Mouse (Mus musculus) liver, embryonic 12.5 days (tissue): ENCODE results near the gene Cdc42se2. TPM values are rescaled to one million over a fixed set of nuclear protein-coding genes. Genes with fewer than 3 reads are reported as not detected.

Experiments
- ATAC-seq: fragments of 200-750 bp; cut with Nextera tagmentation; 2 replicates; pipeline ENCODE4 v1.8.0; 2017; ENCODE audit warnings: moderate number of reproducible peaks, mild to moderate bottlenecking, moderate library complexity
- H3K27ac ChIP-seq: fragments of 300-500 bp; sonication (generic); 2 replicates; pipeline ENCODE4 v1.5.1; 2016; ENCODE audit warnings: mild to moderate bottlenecking
- H3K27me3 ChIP-seq: fragments of 300-500 bp; sonication (generic); replicated peaks from 2 replicates; pipeline ENCODE4 v1.6.1; 2016; ENCODE audit warnings: mild to moderate bottlenecking, moderate library complexity
- H3K36me3 ChIP-seq: fragments of 300-500 bp; sonication (generic); 2 replicates; pipeline ENCODE4 v1.6.1; 2016; ENCODE audit warnings: mild to moderate bottlenecking, moderate library complexity
- H3K4me1 ChIP-seq: fragments of 300-500 bp; sonication (generic); 2 replicates; pipeline ENCODE4 v1.6.1; 2016
- H3K4me2 ChIP-seq: fragments of 300-500 bp; sonication (generic); 2 replicates; pipeline ENCODE4 v1.6.1; 2016; ENCODE audit warnings: mild to moderate bottlenecking, moderate library complexity
- H3K4me3 ChIP-seq: fragments of 300-500 bp; sonication (generic); 2 replicates; pipeline ENCODE4 v1.5.1; 2016; ENCODE audit warnings: mild to moderate bottlenecking, moderate library complexity
- H3K9ac ChIP-seq: fragments of 300-500 bp; sonication (generic); 2 replicates; pipeline ENCODE4 v1.6.1; 2016; ENCODE audit warnings: mild to moderate bottlenecking, moderate library complexity
- H3K9me3 ChIP-seq: fragments of 300-500 bp; sonication (generic); replicated peaks from 2 replicates; pipeline ENCODE4 v1.6.1; 2016; ENCODE audit warnings: mild to moderate bottlenecking, moderate library complexity
- WGBS: fragments of 180-500 bp; shearing (Covaris S2); methylation state at CpG from one replicate; pipeline ENCODE4 v1.1.7; 2016; ENCODE audit not compliant: insufficient replicate concordance; 5-methylcytosine and 5-hydroxymethylcytosine counted together
- polyA plus RNA-seq: library from polyadenylated mRNA; unstranded; fragments of >200 nt; fragmentation: Nextera tagmentation; extraction: Ambion mirVana; gene quantifications from 2 replicates; pipeline ENCODE4 v1.2.1, GENCODE M21; 2016

Cdc42se2 gene
- polyA plus RNA-seq, 1 experiment from 2014 or later, result 28.0 TPM

GRCm38 (mm10) chr11:54724353-54725034, 63.0 kb downstream of the Cdc42se2 start:
- WGBS, result 81% methylated on average over 4 of the region's 4 CpGs
- Histone ChIP-seq H3K4me2 (no peak overlapping the region), H3K9me3 (no peaks in the 10 kb centered on the region), H3K27me3 (no peaks in the 10 kb centered on the region), H3K9ac (no peak overlapping the region), H3K4me3 (no peak overlapping the region), H3K36me3 (peaks cover 27% of the 10 kb centered on the region), H3K27ac (no peak overlapping the region), H3K4me1 (no peaks in the 10 kb centered on the region)
- ATAC-seq, result no peak

DNA sequence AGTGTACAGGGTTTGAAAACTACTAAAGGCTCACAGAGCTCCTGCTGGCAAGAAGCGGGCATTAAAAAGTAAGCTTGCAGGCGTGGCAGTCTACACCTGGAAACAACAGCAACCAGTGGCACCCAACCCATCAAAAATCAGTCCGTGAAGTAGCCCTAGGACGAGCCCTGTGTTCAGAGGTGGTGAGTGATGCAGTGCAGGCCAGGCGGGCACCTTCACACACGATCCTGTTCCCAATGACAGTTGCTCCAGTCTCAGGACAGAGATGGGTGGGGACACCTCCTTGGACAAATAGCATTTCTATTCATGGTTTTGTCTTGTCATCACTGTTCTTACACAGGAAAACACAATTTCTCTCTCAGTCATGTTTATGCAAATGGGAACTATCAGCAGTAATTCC, 65.4 kb downstream of the Cdc42se2 start:
- no peaks in the 10 kb centered on the region for H3K27me3 ChIP-seq
- no peak for ATAC-seq
- H3K9ac ChIP-seq, result no peak overlapping the region
- peaks cover 41% of the 10 kb centered on the region for H3K36me3 ChIP-seq
- H3K4me2 ChIP-seq, result no peak overlapping the region
- 71% methylated on average over 6 of the region's 6 CpGs for WGBS
- H3K4me1 ChIP-seq, result no peaks in the 10 kb centered on the region
- H3K9me3 ChIP-seq, result no peaks in the 10 kb centered on the region
- no peak overlapping the region for H3K27ac ChIP-seq
- no peak overlapping the region for H3K4me3 ChIP-seq

GRCm38 (mm10) chr11:54718601-54719000, 68.9 kb downstream of the Cdc42se2 start:
- H3K9ac ChIP-seq, result no peak overlapping the region
- ATAC-seq, result no peak
- H3K4me3 ChIP-seq, result no peak overlapping the region
- H3K4me1 ChIP-seq, result no peaks in the 10 kb centered on the region
- no peaks in the 10 kb centered on the region for H3K9me3 ChIP-seq
- WGBS, result 85% methylated on average over 3 of the region's 3 CpGs
- H3K27me3 ChIP-seq, result no peaks in the 10 kb centered on the region
- H3K27ac ChIP-seq, result no peak overlapping the region
- no peak overlapping the region for H3K4me2 ChIP-seq
- H3K36me3 ChIP-seq, result peaks cover 56% of the 10 kb centered on the region

GRCm38 (mm10) chr11:54717893-54718292, 69.6 kb downstream of the Cdc42se2 start:
- Histone ChIP-seq H3K9me3 (no peaks in the 10 kb centered on the region), H3K27me3 (no peaks in the 10 kb centered on the region), H3K27ac (no peak overlapping the region), H3K9ac (no peak overlapping the region), H3K4me1 (no peaks in the 10 kb centered on the region), H3K4me3 (no peak overlapping the region), H3K36me3 (peaks cover 51% of the 10 kb centered on the region), H3K4me2 (no peak overlapping the region)
- no peak for ATAC-seq
- 81% methylated on average over 3 of the region's 3 CpGs for WGBS

- Histone ChIP-seq H3K36me3 (peaks cover 32% of the 10 kb centered on the region), H3K27ac (no peak overlapping the region), H3K4me1 (no peaks in the 10 kb centered on the region), H3K9me3 (no peaks in the 10 kb centered on the region), H3K4me3 (no peak overlapping the region), H3K9ac (no peak overlapping the region), H3K4me2 (no peak overlapping the region), H3K27me3 (no peaks in the 10 kb centered on the region)
- WGBS, result 60% methylated on average over 2 of the region's 2 CpGs
- no peak for ATAC-seq
Observed at GRCm38 (mm10) chr11:54712849-54713248, 74.6 kb downstream of the Cdc42se2 start.

DNA sequence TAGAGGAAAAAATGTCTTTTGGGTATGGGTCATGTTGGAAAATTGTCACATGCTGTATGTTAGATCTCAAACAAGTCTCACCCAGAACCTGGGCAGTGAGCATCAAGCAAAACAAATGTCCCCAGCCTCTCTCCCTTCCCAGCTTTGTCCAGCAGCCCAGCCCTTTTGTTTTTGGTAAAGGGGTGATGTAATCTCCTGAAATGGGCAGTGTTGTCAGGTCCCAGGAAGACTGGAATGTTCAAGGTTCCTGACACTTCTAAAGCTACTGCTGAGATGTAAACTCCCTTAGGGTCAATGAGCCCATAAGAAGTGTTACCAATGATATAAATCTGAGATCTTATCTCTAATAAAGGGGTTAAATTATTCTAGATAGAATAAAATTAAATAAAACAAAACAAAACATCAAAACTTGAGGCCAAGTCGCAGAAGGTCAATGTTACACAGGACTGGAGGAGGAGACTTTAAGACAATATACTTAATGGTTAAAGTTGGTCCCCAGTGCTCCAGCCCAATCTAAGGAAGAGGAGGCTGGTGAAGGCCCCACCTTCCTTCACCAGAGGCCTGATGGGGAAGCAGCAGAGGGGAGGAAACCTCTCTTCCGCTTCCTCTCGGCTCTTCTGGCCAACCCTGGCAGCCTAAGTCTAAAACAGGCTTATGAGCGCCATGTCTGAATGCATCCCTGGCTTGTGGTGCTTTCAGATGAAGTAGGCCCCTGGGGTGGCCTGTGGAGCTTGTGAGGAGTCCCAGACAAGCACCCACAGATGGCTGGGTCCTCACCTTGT, 76.8 kb downstream of the Cdc42se2 start:
- Histone ChIP-seq H3K9ac (no peak overlapping the region), H3K27me3 (no peaks in the 10 kb centered on the region), H3K27ac (no peak overlapping the region), H3K4me2 (no peak overlapping the region), H3K4me3 (no peak overlapping the region), H3K36me3 (peaks cover 15% of the 10 kb centered on the region), H3K4me1 (no peaks in the 10 kb centered on the region), H3K9me3 (no peaks in the 10 kb centered on the region)
- no peak for ATAC-seq
- 63% methylated on average over 4 of the region's 4 CpGs for WGBS

DNA sequence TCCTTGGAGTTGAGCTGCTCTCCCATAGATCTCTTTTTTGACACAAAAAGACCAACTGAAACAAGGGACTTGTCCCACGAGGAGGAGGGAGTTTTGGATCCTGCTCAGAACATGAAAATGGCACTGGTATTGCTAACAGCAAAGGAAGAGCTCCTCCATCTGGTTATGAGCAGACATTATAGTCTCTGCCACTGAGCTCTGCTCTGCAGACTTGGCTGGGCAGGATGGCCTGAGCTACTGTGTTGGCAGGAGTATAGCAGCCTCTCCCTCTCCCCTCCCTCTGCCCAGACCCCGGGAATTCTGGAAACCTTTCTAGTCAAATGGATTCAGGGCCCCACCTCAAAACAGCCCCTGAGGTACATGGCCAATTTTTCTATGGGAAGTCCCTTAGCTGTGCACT, 77.8 kb downstream of the Cdc42se2 start:
- H3K4me2 ChIP-seq, result no peak overlapping the region

GRCm38 (mm10) chr11:54708153-54708552, 79.3 kb downstream of the Cdc42se2 start:
- Histone ChIP-seq H3K4me1 (no peaks in the 10 kb centered on the region), H3K4me2 (no peak overlapping the region), H3K36me3 (0 out of 2 replicates have a peak, but pooled peaks cover 7% of the 10 kb centered on the region), H3K9me3 (no peaks in the 10 kb centered on the region), H3K9ac (no peak overlapping the region), H3K4me3 (no peak overlapping the region), H3K27ac (no peak overlapping the region), H3K27me3 (no peaks in the 10 kb centered on the region)
- ATAC-seq, result no peak
- 78% methylated on average over 2 of the region's 2 CpGs for WGBS

More for the DNA sequence above, 77.8 kb downstream of the Cdc42se2 start:
- Histone ChIP-seq H3K27ac (no peak overlapping the region), H3K4me1 (no peaks in the 10 kb centered on the region), H3K9me3 (no peaks in the 10 kb centered on the region), H3K4me3 (no peak overlapping the region), H3K27me3 (no peaks in the 10 kb centered on the region), H3K36me3 (0 out of 2 replicates have a peak, but pooled peaks cover 7% of the 10 kb centered on the region), H3K9ac (no peak overlapping the region)
- no peak for ATAC-seq
- 59% methylated on average over 2 of the region's 2 CpGs for WGBS

DNA sequence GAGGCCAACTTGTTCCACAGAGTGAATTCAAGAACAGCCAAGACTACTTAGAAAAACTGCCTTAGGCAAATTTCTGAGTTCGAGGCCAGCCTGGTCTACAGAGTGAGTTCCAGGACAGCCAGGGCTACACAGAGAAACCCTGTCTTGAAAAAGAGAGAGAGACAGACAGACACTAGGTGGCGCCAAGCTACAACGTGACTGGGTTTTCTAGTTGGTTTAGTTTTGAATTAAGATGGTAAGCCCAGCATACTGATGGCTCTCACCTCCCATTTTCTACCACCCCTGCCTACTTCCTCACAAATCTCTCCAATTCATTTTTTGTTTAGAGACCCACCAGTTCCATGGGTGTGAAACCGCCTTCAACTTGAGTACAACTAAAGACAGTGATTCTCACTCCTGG, 84.2 kb downstream of the Cdc42se2 start:
- Histone ChIP-seq H3K4me1 (no peaks in the 10 kb centered on the region), H3K27ac (no peak overlapping the region), H3K9ac (no peak overlapping the region), H3K9me3 (no peaks in the 10 kb centered on the region), H3K36me3 (peaks cover 7% of the 10 kb centered on the region; the same call in 1 of the 2 replicates), H3K27me3 (no peaks in the 10 kb centered on the region), H3K4me3 (no peak overlapping the region), H3K4me2 (no peak overlapping the region)
- no peak for ATAC-seq
- WGBS, result 27% methylated on average over 4 of the region's 4 CpGs

DNA sequence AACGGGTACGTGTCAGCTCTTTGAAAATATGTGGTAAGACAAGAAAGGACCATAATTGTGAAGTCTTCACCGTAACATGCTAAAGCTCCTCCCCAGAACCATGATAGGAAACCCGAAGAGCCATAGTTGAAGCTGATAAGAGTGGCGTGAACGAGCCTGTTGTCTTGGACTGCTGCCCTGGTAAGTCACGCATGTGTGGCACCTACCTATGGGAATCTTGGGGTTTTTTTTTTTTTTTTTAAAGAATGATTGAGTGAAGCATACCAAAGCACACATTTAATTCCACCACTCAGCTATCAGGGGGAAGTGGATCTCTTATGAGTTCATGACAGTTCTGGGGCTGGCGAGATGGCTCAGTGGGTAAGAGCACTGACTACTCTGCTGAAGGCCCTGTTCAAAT, 85.6 kb downstream of the Cdc42se2 start:
- WGBS, result 65% methylated on average over 8 of the region's 8 CpGs

GRCm38 (mm10) chr11:54699972-54700371, 87.5 kb downstream of the Cdc42se2 start:
- Histone ChIP-seq H3K9ac (no peak overlapping the region), H3K36me3 (peaks cover 38% of the 10 kb centered on the region), H3K4me3 (no peak overlapping the region), H3K4me2 (no peak overlapping the region), H3K4me1 (no peaks in the 10 kb centered on the region), H3K27ac (no peak overlapping the region), H3K9me3 (no peaks in the 10 kb centered on the region), H3K27me3 (no peaks in the 10 kb centered on the region)
- ATAC-seq, result no peak
- 21% methylated on average over 3 of the region's 3 CpGs for WGBS

More for the DNA sequence above, 85.6 kb downstream of the Cdc42se2 start:
- Histone ChIP-seq H3K9ac (no peak overlapping the region), H3K9me3 (no peaks in the 10 kb centered on the region), H3K27ac (no peak overlapping the region), H3K4me1 (no peaks in the 10 kb centered on the region), H3K4me3 (no peak overlapping the region), H3K4me2 (no peak overlapping the region), H3K36me3 (peaks cover 20% of the 10 kb centered on the region), H3K27me3 (no peaks in the 10 kb centered on the region)
- no peak for ATAC-seq

DNA sequence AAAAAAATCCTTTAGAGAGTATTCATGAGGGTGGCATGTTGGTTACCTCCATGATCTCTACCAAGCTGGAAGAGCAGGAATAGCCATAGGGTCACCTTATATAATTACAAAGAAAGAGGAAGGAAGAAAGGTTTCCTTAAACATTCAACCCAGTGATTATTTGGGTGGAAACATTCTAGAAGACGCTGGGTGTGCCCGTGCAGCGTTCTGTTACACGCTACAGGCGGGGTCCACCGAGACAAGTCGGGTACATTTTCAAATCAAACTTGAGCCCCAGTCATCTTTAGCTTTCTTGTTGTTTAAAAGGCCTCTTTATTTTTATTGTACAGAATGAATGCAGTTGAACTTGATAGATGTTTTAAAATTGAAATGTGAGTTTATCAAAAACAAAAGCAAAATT, 88.8 kb downstream of the Cdc42se2 start:
- no peak overlapping the region for H3K9ac ChIP-seq
- peaks cover 52% of the 10 kb centered on the region for H3K36me3 ChIP-seq
- H3K4me1 ChIP-seq, result no peaks in the 10 kb centered on the region
- ATAC-seq, result no peak
- 77% methylated on average over 7 of the region's 7 CpGs for WGBS
- no peaks in the 10 kb centered on the region for H3K9me3 ChIP-seq
- no peak overlapping the region for H3K4me3 ChIP-seq
- no peak overlapping the region for H3K27ac ChIP-seq
- no peaks in the 10 kb centered on the region for H3K27me3 ChIP-seq
- no peak overlapping the region for H3K4me2 ChIP-seq
